Mouse (Mus musculus) hindbrain, embryonic 13.5 days (tissue): ENCODE results near the gene Ccdc47. TPM values are rescaled to one million over a fixed set of nuclear protein-coding genes. Genes with fewer than 3 reads are reported as not detected.
"Not testable (repeated sequence)": the region's sequence is repeated elsewhere in the genome, so short reads cannot be mapped to it uniquely, and the experiment has no call there.

Experiments used
- ATAC-seq: fragments of 200-750 bp; cut with Nextera tagmentation; 2 replicates; pipeline ENCODE4 v1.8.0; 2017; ENCODE audit warnings: moderate TSS enrichment; ENCODE audit not compliant: low FRiP score
- H3K27ac ChIP-seq: fragments of 300-500 bp; sonication (generic); 2 replicates; pipeline ENCODE4 v1.5.1; 2015; ENCODE audit warnings: inconsistent platforms, mild to moderate bottlenecking, moderate library complexity
- H3K27me3 ChIP-seq: fragments of 300-500 bp; sonication (generic); 2 replicates; pipeline ENCODE4 v1.6.1; 2015; ENCODE audit warnings: mild to moderate bottlenecking, inconsistent platforms
- H3K36me3 ChIP-seq: fragments of 300-500 bp; sonication (generic); 2 replicates; pipeline ENCODE4 v1.6.1; 2015; ENCODE audit warnings: mild to moderate bottlenecking, inconsistent platforms
- H3K4me1 ChIP-seq: fragments of 300-500 bp; sonication (generic); replicated peaks from 2 replicates; pipeline ENCODE4 v1.6.1; 2015; ENCODE audit warnings: inconsistent platforms
- H3K4me2 ChIP-seq: fragments of 300-500 bp; sonication (generic); 2 replicates; pipeline ENCODE4 v1.6.1; 2015; ENCODE audit warnings: inconsistent platforms, mild to moderate bottlenecking, moderate library complexity
- H3K4me3 ChIP-seq: fragments of 300-500 bp; sonication (generic); 2 replicates; pipeline ENCODE4 v1.5.1; 2015; ENCODE audit warnings: mild to moderate bottlenecking, inconsistent platforms
- H3K9ac ChIP-seq: fragments of 300-500 bp; sonication (generic); 2 replicates; pipeline ENCODE4 v1.6.1; 2015; ENCODE audit warnings: mild to moderate bottlenecking, inconsistent platforms
- H3K9me3 ChIP-seq: fragments of 300-500 bp; sonication (generic); 2 replicates; pipeline ENCODE4 v1.6.1; 2016; ENCODE audit warnings: inconsistent platforms
- WGBS: fragments of 180-500 bp; shearing (Covaris S2); methylation state at CpG from one replicate; pipeline ENCODE4 v1.1.7; 2015; 5-methylcytosine and 5-hydroxymethylcytosine counted together
- polyA plus RNA-seq: library from polyadenylated mRNA; unstranded; fragments of >200 nt; fragmentation: Nextera tagmentation; extraction: Ambion mirVana; gene quantifications from 2 replicates; pipeline ENCODE4 v1.2.1, GENCODE M21; 2015

The Ccdc47 gene
- polyA plus RNA-seq, 1 experiment from 2014 or later = 97.0 TPM

DNA sequence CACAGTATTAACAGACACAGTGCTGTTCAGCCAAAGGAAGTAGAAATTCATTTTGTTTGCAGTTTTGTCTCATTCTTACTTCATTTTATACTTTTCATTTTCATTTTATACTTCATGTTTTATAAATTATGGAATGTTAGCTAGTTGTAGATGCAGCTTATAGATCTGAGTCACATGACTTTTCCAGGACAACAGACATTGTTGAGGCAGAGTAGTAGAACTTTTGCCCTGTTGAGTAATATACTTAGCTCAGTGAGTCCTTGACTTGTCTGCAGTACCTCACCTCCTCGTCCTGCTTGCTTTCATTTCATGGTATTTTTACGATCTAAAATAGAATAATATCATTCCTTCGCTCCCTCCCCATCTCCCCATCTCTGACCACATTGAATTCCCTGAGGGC lies 4.5 kb upstream of the Ccdc47 start:
- Histone ChIP-seq H3K27ac (no peak overlapping the region), H3K4me3 (no peak overlapping the region), H3K9ac (no peak overlapping the region), H3K4me1 (peaks cover 37% of the 10 kb centered on the region), H3K9me3 (no peaks in the 10 kb centered on the region), H3K4me2 (no peak overlapping the region), H3K36me3 (peaks cover 19% of the 10 kb centered on the region), H3K27me3 (no peaks in the 10 kb centered on the region)
- 94% methylated on average over 3 of the region's 3 CpGs for WGBS
- ATAC-seq = no peak

DNA sequence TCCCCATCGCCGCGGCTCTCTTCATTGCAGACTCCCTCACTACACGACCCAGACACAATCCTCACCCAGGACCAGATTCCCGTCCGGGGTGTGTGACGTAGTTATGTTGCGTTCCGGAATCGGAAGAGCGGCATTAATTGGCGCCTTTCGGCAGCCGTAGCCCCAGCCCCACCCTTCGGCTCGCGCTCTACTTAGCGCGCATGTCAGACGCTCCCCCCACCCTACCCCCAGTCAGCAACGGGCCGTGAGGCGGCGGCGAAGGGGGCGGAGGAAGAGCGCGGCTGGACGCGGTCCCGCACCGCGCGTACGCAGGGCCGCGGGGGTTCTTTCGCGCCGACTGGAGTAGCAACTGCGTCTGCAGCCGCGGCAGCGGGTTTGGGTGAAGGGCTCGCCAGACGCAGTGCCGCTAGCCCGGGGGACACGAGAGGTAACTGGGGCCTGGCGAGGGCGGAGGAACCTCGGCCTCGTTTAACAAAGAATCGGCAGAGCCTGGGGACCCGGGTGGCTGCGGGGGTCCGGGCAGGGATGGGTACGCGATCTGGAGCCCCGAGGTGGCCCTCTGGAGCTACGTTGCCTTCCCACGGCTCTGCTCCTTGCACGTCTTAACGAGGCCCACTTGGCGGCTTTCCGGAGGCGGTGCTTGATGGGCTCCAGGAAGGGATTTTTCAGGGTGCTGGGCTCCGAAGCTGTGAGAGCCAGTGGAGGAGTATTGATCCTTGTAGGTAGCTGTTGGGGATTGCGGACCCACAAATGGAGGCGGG lies 766 bp upstream of the Ccdc47 start, which contains the start of gene Ddx42:
Gene Ddx42, plus strand, starts transcription at position 197 of the 761 bp plus-strand sequence.
- peak; percentile 97 for ATAC-seq
- H3K27me3 ChIP-seq = no peaks in the 10 kb centered on the region
- H3K27ac ChIP-seq = peak within 1 kb of the TSS; percentile 94
- H3K9ac ChIP-seq = peak within 1 kb of the TSS; percentile 97
- H3K36me3 ChIP-seq = peaks cover 13% of the 10 kb centered on the region
- H3K4me3 ChIP-seq = peak within 1 kb of the TSS; percentile 96
- peaks cover 47% of the 10 kb centered on the region for H3K4me1 ChIP-seq
- peak within 1 kb of the TSS; percentile 72 for H3K4me2 ChIP-seq
- under 1% methylated on average over 69 of the region's 70 CpGs for WGBS
- no peaks in the 10 kb centered on the region for H3K9me3 ChIP-seq

DNA sequence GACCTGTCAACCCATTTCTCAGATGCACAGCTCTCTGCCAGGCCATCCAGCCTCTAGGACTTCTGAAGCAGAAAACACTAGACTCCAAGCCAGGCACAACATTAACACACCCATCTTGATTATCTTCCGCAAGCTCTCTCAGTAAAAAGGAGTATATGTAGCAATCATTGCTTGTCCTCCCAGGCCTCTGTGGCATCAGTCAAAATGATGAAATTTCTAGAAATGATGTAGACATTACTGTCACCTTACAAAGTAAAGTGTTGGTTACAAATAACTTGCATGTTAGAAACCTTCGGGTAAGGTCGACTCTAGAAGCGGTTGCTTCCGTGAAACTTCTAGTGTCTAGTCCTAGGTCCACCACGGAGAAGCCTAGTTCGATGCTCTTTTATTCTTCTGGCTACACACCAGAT lies 689 bp downstream of the Ccdc47 start:
- no peaks in the 10 kb centered on the region for H3K9me3 ChIP-seq
- WGBS = 31% methylated on average over 7 of the region's 7 CpGs
- peak overlapping the region; percentile 97 for H3K9ac ChIP-seq
- no peak for ATAC-seq
- H3K27ac ChIP-seq = peak overlapping the region; percentile 94; the same call in 1 of the 2 replicates
- H3K4me2 ChIP-seq = peak overlapping the region; percentile 68
- H3K36me3 ChIP-seq = peaks cover 26% of the 10 kb centered on the region
- H3K4me3 ChIP-seq = peak overlapping the region; percentile 96
- peaks cover 41% of the 10 kb centered on the region for H3K4me1 ChIP-seq
- H3K27me3 ChIP-seq = no peaks in the 10 kb centered on the region

DNA sequence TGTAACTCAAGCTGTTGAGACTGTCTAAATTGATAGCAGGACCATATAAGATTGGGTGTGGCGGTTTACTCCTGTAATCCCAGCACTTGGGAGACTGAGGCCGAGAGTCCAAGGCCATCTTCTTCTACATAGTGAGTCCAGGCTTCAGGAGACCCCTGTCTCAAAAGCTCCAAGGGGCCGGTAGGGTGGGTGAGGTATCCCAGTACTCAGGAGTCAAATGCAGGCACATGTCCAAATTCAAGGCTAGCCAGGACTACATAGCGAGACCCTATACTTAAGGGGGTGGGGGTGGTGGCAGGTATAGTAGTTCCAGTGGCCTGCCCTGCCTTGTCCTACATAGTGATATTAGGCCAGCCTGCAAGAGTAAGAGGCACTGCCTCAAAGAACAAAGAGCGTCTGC lies 1.3 kb downstream of the Ccdc47 start:
- Histone ChIP-seq H3K27me3 (no peaks in the 10 kb centered on the region), H3K27ac (no peak overlapping the region), H3K4me3 (peak overlapping the region; percentile 96), H3K9me3 (no peaks in the 10 kb centered on the region), H3K36me3 (peaks cover 32% of the 10 kb centered on the region), H3K4me2 (peak overlapping the region; percentile 68), H3K4me1 (peaks cover 35% of the 10 kb centered on the region), H3K9ac (peak overlapping the region; percentile 97; the same call in 1 of the 2 replicates)
- 92% methylated on average over 5 of the region's 5 CpGs for WGBS
- no peak for ATAC-seq

DNA sequence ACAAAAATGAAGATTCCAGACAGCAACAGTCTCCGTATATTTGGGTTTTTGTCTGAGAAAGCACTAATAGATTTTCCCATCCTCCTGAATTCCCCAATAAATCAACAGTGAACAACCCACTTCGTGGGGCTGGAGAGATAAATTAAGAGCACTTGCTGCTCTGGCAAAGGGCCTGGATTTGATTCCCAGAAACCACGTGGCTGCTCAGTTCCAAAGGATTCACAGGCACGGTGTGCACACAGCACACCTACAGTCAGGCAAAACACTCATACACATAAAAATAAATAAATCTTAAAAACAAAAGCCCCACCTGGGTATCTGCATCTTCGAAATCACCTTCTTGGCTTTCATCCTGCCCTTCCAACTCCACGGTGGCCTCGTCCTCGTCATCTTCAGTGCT lies 3.4 kb downstream of the Ccdc47 start:
- H3K27me3 ChIP-seq = no peaks in the 10 kb centered on the region
- 94% methylated on average over 8 of the region's 8 CpGs for WGBS
- ATAC-seq = no peak
- 0 out of 2 replicates have a peak overlapping the region, but pooled peaks have one; percentile 2 for H3K9ac ChIP-seq
- no peak overlapping the region for H3K4me3 ChIP-seq
- H3K4me2 ChIP-seq = no peak overlapping the region
- no peak overlapping the region for H3K27ac ChIP-seq
- no peaks in the 10 kb centered on the region for H3K9me3 ChIP-seq
- H3K36me3 ChIP-seq = peaks cover 52% of the 10 kb centered on the region
- peaks cover 18% of the 10 kb centered on the region for H3K4me1 ChIP-seq

DNA sequence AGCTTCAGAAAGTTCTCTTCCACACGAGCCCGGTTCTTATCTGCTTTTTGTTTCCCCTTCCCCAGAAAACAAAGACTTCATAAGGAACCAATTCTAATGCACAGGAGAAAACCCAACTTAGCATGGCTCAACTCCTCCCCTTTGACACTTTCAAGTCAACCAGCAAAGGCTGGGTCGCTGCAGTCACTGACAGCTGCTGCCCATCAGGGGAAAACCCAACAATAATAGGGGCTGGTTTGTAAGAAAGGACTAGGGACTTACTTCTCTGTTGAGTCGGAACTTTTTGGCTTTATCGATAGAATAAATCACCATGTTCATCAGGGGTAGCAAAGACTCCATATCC lies 14.1 kb downstream of the Ccdc47 start, which contains the start of gene Strada:
Gene Strada, minus strand, starts transcription at position 46 of the 343 bp plus-strand sequence.
- 82% methylated on average over 5 of the region's 5 CpGs for WGBS
- peaks cover 88% of the 10 kb centered on the region for H3K36me3 ChIP-seq
- no peak for ATAC-seq
- H3K27me3 ChIP-seq = no peaks in the 10 kb centered on the region
- H3K4me1 ChIP-seq = no peaks in the 10 kb centered on the region
- no peak within 1 kb of the TSS for H3K4me3 ChIP-seq
- no peak within 1 kb of the TSS for H3K4me2 ChIP-seq
- H3K9ac ChIP-seq = no peak within 1 kb of the TSS
- no peaks in the 10 kb centered on the region for H3K9me3 ChIP-seq
- no peak within 1 kb of the TSS for H3K27ac ChIP-seq

DNA sequence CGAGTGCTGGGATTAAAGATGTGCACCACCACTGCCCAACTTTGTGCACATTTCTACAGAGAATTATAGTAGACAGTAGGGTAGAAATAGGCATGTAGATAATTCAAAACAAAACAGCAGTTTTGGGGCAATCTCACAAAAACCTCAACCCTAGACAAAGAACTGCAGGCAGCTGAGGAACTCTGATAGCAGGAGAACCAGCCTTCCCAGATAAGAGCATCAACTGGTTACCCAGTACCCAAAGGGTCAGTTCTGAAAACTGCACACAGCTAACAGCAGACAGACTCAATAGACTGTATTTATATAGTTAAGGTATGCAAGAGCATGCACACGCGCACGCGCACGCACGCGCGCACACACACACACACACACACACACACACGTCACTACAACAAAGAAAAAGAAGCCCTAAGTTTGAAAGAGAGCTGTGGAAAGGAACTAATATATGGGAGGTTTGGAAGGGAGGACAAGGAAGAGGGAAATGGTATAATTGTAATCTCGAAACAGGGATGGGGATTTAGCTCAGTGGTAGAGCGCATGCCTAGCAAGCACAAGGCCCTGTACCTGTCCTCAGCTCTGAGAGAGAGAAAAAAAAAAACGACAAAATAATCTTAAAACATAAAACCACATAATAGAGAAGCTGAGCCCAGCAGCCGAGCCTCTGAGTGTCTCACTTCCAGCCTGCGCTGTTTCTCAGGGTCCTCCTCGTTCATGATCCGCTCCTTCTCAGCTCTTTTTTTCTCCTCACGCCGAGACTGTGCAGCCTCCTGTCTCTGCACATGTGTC lies 14.6 kb downstream of the Ccdc47 start:
- Histone ChIP-seq H3K27me3 (no peaks in the 10 kb centered on the region), H3K27ac (no peak overlapping the region), H3K9me3 (no peaks in the 10 kb centered on the region), H3K4me3 (no peak overlapping the region), H3K4me2 (no peak overlapping the region), H3K4me1 (no peaks in the 10 kb centered on the region), H3K36me3 (peaks cover 86% of the 10 kb centered on the region), H3K9ac (no peak overlapping the region)
- ATAC-seq = no peak
- 94% methylated on average over 19 of the region's 19 CpGs for WGBS

DNA sequence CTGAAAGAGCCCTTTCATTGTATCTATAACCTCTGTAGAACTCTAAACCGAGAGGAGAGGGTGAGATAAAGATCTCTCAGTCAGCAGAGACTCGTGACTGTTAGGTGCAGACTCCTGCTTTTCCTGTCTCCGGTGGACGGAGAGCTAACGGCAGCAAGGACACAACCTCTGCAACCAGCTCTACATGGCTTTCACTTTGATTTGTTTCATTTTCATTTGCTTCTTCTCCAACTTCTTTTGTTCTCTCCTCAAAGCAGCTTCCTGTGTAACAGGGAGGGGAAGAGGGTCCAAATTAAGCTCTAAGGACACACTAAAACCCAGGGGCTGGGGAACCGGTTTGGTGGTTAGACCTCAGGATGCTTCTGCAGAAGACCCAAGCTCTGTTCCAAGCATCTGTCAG lies 15.4 kb downstream of the Ccdc47 start:
- peaks cover 83% of the 10 kb centered on the region for H3K36me3 ChIP-seq
- 90% methylated on average over 6 of the region's 6 CpGs for whole genome bisulfite sequencing

DNA sequence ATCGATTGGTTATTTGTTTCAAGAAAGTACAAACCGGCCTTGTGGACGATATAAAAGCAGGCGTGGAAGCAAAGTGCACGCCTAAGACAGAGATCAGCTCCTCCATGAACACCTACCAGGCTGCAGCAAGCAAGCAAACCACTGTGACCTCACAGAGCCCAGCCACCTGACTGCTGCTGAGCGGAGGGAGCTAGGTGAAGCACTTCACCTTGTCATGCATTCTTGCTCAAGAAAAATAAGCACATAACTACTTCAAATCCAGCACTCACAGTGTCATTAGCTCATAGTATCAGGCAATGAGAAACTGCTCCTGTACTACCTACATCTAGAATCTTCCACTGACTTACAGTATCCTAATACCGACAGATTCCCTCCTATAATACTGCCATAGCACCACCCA lies 16.1 kb downstream of the Ccdc47 start:
- not testable (repeated sequence) for ATAC-seq
- 97% methylated on average over 7 of the region's 7 CpGs for WGBS

More for the DNA sequence above, 15.4 kb downstream of the Ccdc47 start:
- Histone ChIP-seq H3K9ac (no peak overlapping the region), H3K27me3 (no peaks in the 10 kb centered on the region), H3K4me1 (no peaks in the 10 kb centered on the region), H3K4me3 (no peak overlapping the region), H3K4me2 (no peak overlapping the region), H3K27ac (no peak overlapping the region), H3K9me3 (no peaks in the 10 kb centered on the region)
- no peak for ATAC-seq

DNA sequence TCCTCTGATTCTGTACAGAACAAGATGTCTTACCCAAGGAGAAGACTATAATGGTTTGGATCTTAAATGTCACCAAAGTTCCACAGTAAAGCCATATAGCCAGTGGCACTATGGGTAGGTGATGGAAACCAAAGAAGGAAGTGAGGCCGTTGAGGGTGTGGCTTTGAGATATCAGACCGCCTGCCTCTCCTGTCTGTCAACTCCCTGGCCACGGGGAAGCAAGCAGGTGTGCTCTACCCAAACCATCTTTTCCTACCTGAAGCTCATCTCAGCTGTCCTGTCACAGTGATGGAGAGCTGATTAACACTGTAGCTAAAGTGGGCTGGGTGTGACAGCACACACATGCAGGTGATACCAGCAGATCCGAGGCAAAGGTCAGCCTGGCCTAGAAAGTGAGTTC lies 17.9 kb downstream of the Ccdc47 start:
- no peaks in the 10 kb centered on the region; the same call in 1 of the 2 replicates for H3K4me1 ChIP-seq
- no peak overlapping the region for H3K9ac ChIP-seq
- H3K27ac ChIP-seq = no peak overlapping the region
- WGBS = 91% methylated on average over 4 of the region's 4 CpGs
- no peak for ATAC-seq
- no peak overlapping the region for H3K4me2 ChIP-seq
- H3K27me3 ChIP-seq = no peaks in the 10 kb centered on the region
- no peak overlapping the region for H3K4me3 ChIP-seq
- H3K9me3 ChIP-seq = no peaks in the 10 kb centered on the region
- peaks cover 61% of the 10 kb centered on the region for H3K36me3 ChIP-seq

More for the DNA sequence above, 16.1 kb downstream of the Ccdc47 start:
- not testable (repeated sequence) for H3K27me3 ChIP-seq, H3K4me1 ChIP-seq, H3K4me2 ChIP-seq, H3K9me3 ChIP-seq, H3K4me3 ChIP-seq, H3K27ac ChIP-seq, H3K9ac ChIP-seq
- H3K36me3 ChIP-seq = peaks cover 76% of the 10 kb centered on the region

DNA sequence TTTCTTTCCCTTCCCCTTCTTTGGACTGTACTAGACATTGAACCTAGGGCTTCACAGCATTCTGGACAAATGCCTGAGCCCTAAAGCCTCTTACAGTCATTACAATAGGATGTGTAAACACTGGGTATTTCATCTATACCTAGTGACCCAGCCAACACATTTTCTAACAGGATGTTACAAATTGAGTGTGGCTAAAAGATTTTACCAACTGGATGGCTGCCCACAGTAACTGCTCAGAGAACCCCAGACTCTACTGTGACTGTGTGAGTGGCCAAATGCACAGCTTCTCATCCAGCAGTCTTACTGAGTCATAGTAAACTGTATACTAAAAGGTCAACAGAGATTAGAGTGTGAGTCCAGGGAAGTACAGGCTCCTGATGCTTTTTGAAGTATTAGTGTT lies 20.8 kb downstream of the Ccdc47 start:
- ATAC-seq = no peak
- Histone ChIP-seq H3K4me2 (no peak overlapping the region), H3K36me3 (peaks cover 34% of the 10 kb centered on the region), H3K4me3 (no peak overlapping the region), H3K9ac (no peak overlapping the region), H3K27me3 (no peaks in the 10 kb centered on the region), H3K9me3 (no peaks in the 10 kb centered on the region), H3K4me1 (peaks cover 9% of the 10 kb centered on the region), H3K27ac (no peak overlapping the region)

DNA sequence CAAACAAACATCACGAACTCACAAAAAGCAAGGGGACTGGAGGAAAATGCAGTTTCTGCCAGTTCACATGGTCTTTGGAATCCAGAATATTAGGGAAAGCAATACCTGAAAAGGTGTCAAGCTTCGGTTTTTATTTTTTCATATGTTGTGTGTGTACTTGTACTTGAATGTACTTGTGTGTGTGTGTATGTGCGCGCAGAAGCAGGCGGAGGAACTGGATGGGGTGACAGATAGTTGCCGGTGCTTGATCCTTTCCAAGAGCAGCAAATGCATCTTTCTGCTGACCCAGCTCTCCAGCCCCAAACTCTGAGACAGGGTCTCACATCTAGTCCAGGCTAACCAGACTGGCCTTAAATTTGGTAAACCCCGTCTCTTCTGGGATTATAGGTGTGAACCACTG lies 21.3 kb downstream of the Ccdc47 start:
- H3K9ac ChIP-seq = no peak overlapping the region
- no peak overlapping the region for H3K27ac ChIP-seq
- no peak overlapping the region for H3K4me3 ChIP-seq
- H3K4me2 ChIP-seq = no peak overlapping the region
- H3K4me1 ChIP-seq = peaks cover 9% of the 10 kb centered on the region
- no peaks in the 10 kb centered on the region for H3K9me3 ChIP-seq
- H3K36me3 ChIP-seq = peaks cover 31% of the 10 kb centered on the region
- 89% methylated on average over 7 of the region's 7 CpGs for WGBS
- no peak for ATAC-seq
- H3K27me3 ChIP-seq = no peaks in the 10 kb centered on the region
